Comparison of ENCODE assay signal across 9 mouse cellular contexts in the genomic region with DNA sequence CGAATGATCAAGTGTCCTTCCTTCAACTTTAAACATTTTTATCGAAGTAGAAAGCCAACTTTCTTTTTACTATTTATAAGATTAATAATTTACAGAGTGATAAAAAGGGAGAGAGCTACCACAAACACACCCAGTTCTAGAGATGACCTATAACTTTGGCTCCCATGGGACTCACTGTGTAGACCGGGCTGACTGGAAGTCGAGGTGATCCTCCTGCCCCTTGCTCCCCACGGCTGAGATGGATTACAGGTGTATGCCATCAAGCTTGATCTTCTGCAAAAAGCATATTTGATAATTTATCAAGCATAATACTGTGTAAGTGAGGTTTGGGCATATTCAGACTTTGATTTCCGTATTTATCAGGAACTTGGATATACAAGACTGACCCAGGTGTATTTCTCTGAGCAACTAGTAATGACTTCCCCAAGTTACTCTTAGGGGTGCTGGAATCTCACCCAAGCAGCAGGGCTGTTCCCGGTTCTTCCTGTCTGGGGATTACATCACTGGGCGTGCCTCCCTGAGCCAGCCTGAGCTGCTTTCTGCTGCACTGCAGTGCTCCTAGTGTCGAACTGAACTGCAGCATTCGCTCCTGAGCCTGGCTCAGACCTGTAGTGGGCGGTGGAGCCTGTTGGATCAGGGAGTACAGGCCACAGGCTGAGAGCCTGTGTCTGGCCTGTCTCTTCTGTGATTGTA. TPM values are rescaled to one million over a fixed set of nuclear protein-coding genes. Genes with fewer than 3 reads are reported as not detected.
DNase-seq lines count a peak whose midpoint lies in the region; ATAC-seq and TF ChIP-seq lines count a peak whose summit lies in the region.
"Had no signal": no experiment of that assay in that cellular context is flagged by ENCODE, and none has a peak within 500 bp of the region (broad histone marks: within the 10 kb centered on the region; RNA-seq: fewer than 3 reads in every experiment).

No protein-coding gene starts in this region.

- TF ChIP-seq CTCF in layer of hippocampus, adult 2 months (conservative IDR thresholded peaks at IDR 0.05), result peak; percentile 60
- TF ChIP-seq CTCF in lung, embryonic 14.5 days (IDR thresholded peaks at IDR 0.05; ENCODE audit: low read depth), result peak; percentile 33; the same call in 1 of the 2 replicates

- H3K9me3 ChIP-seq in lung, embryonic 14.5 days (ENCODE audit: low read depth, low read length), result no peaks in the 10 kb centered on the region
- H3K9me3 ChIP-seq: liver, embryonic 15.5 days had no signal

- no peaks in the 10 kb centered on the region for H3K4me1 ChIP-seq in lung, embryonic 14.5 days (ENCODE audit: insufficient read depth)

- peaks cover 33% of the 10 kb centered on the region for H3K36me3 ChIP-seq in lung, embryonic 14.5 days (ENCODE audit: insufficient read depth)

- no peak overlapping the region for H3K4me3 ChIP-seq in layer of hippocampus, adult 2 months
- no peak overlapping the region for H3K4me3 ChIP-seq in lung, embryonic 14.5 days (ENCODE audit: low read depth, low read length)
- H3K4me3 ChIP-seq: liver, embryonic 15.5 days had no signal

- peak; percentile 65 for ATAC-seq in lung, embryonic 14.5 days (ENCODE audit: insufficient read depth)

- H3K27ac ChIP-seq in layer of hippocampus, adult 2 months, result no peak overlapping the region; the same call in 1 of the 2 replicates
- no peak overlapping the region for H3K27ac ChIP-seq in lung, embryonic 14.5 days (ENCODE audit: low read depth)
- H3K27ac ChIP-seq: liver, embryonic 15.5 days had no signal

- H3K4me2 ChIP-seq in lung, embryonic 14.5 days, result no peak overlapping the region
- H3K4me2 ChIP-seq: liver, embryonic 15.5 days had no signal

- H3K9ac ChIP-seq in lung, embryonic 14.5 days, result no peak overlapping the region
- H3K9ac ChIP-seq: liver, embryonic 15.5 days had no signal

- WGBS in lung, embryonic 14.5 days, result 64% methylated on average over 11 of the region's 11 CpGs

- peak in 1 of 2 experiments; percentile 42 for DNase-seq in layer of hippocampus, adult 2 months (ENCODE audit: low spot score in 2 of 2)
- no peak for DNase-seq in layer of hippocampus, adult 9-10 months (ENCODE audit: low spot score)
- peak; percentile 20 for DNase-seq in c-Kit-positive CD71-negative TER-119-negative erythroid progenitor cells, embryonic 14.5 days (ENCODE audit: low read depth)
- peak; percentile 66 for DNase-seq in gonadal fat pad, adult 2 months (ENCODE audit: low read depth)
- peak; percentile 74 for DNase-seq in kidney, adult 9 months
- DNase-seq in lung, embryonic 14.5 days, result peak; percentile 59
- peak; percentile 35 for DNase-seq in urinary bladder, adult 2 months (ENCODE audit: low spot score)
- DNase-seq in thymus, postnatal 10 days (ENCODE audit: low spot score in 2 of 2), result no peak

- H3K27me3 ChIP-seq in lung, embryonic 14.5 days (ENCODE audit: insufficient read depth, low read length), result no peaks in the 10 kb centered on the region
- H3K27me3 ChIP-seq: liver, embryonic 15.5 days had no signal

RNA-seq across cellular contexts. Expression of gene Dync1h1, which starts 7.4 kb away (rescaled TPM):
- total RNA-seq in layer of hippocampus, adult 2 months (2021), result 100 to 1,000 TPM; 280 to 298 TPM
- polyA plus RNA-seq in gonadal fat pad, adult 2 months (2012; rRNA removed), result 251 and 271 TPM in 2 replicates
- 59.0 and 72.3 TPM in 2 replicates for polyA plus RNA-seq in lung, embryonic 14.5 days (2014; fragmentation: Nextera tagmentation; extraction: Ambion mirVana)
- polyA plus RNA-seq in urinary bladder, adult 2 months (2012; rRNA removed), result 114 and 172 TPM in 2 replicates

Comparison
In these comparisons a context has a peak if more than half of its experiments do, and no peak if none do; other contexts are left out.
1. DNase-seq: peak in c-Kit-positive CD71-negative TER-119-negative erythroid progenitor cells, embryonic 14.5 days (single experiment), gonadal fat pad, adult 2 months (single experiment), kidney, adult 9 months (single experiment), lung, embryonic 14.5 days (single experiment) and urinary bladder, adult 2 months (single experiment); none in layer of hippocampus, adult 9-10 months (single experiment) and thymus, postnatal 10 days (0 of 2).